Mouse (Mus musculus) liver, embryonic 14.5 days (tissue): ENCODE measurements around the gene Ddx20.

Source experiments
- CTCF ChIP-seq: IDR thresholded peaks from 2 replicates; pipeline ENCODE4 v1.5.1; 2016; ENCODE audit warnings: antibody characterized with exemption, low read depth, control low read depth
- EP300 ChIP-seq: IDR thresholded peaks from 2 replicates; pipeline ENCODE4 v1.6.1; 2016; ENCODE audit warnings: antibody characterized with exemption, low read depth

DNA sequence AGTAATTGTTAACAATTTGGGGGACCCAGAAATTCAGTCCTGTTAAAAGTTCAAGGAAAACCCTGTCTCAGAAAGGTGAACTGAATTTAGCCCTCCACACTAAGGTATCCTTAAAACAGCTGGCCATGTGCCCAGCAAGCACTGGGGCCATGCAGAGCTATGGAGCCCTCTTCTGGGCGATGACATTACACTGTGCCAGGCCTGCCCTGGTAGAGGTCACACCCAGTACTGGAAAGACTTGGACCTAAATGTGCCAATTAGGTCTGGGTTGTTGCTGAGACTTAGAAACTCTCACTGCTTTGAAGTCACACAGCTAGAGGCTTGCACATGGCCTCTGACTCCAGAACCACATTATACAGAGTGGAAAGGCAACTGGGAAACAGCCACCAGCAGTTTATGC lies 45.2 kb downstream of the Ddx20 start:
- TF ChIP-seq CTCF (no peak), EP300 (no peak)
